Mouse (Mus musculus) lung, postnatal 0 days (tissue): ENCODE data around the gene Aspscr1.

Experiments
- CTCF ChIP-seq: IDR thresholded peaks from 2 replicates; pipeline ENCODE4 v1.5.1; 2016; ENCODE audit warnings: antibody characterized with exemption, mild to moderate bottlenecking
- EP300 ChIP-seq: IDR thresholded peaks from 2 replicates; pipeline ENCODE4 v1.6.1; 2016; ENCODE audit warnings: antibody characterized with exemption, mild to moderate bottlenecking, control low read depth

DNA sequence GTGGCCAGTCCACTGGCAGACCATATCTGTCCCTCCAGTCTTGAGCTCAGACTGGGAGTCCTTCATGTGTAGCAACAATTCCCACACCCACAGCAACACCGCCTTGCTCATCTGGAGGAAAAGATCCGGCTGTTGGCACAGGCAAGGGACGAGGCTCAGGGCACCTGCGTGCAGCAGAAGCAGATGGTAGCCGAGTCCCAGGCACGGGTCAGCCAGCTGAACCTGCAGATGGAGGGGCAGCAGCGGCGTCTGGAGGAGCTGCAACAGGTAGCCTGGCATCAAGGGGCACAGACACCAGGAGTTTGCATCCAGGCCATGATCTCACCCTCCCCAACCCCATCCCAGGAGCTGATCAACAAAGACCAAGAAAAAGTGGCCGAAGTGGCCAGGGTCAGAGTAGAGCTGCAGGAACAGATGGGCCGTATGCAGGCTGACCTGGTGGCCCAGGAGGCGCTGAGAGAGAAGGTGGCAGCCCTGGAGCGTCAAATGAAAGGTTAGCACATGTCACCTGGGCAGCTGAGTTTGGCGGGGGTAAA, 47.1 kb downstream of the Aspscr1 start:
- TF ChIP-seq CTCF (no peak), EP300 (no peak)
